Mouse (Mus musculus): ENCODE data around the gene Chst4. TPM values are rescaled to one million over a fixed set of nuclear protein-coding genes. Genes with fewer than 3 reads are reported as not detected.

The Chst4 gene
- polyA plus RNA-seq, 1 experiment: not detected

GRCm38 (mm10) chr8:109989151-109989550 is 50.4 kb downstream of the Chst4 start:
- TF ChIP-seq CTCF (IDR thresholded peaks at IDR 0.05; ENCODE audit: low read depth, low read length): no peak
- Histone ChIP-seq H3K4me1 (ENCODE audit: control insufficient read depth, insufficient read depth, low read length) (no peaks in the 10 kb centered on the region), H3K27ac (ENCODE audit: insufficient read depth, low read depth, low read length) (no peak overlapping the region), H3K4me3 (ENCODE audit: insufficient read depth, low read length) (no peak overlapping the region)

GRCm38 (mm10) chr8:109987776-109988175 is 51.8 kb downstream of the Chst4 start:
- no peak overlapping the region for H3K4me3 ChIP-seq (ENCODE audit: insufficient read depth, low read length)
- H3K4me1 ChIP-seq (ENCODE audit: control insufficient read depth, insufficient read depth, low read length): no peaks in the 10 kb centered on the region
- no peak for TF ChIP-seq POLR2A (IDR thresholded peaks at IDR 0.05; ENCODE audit: borderline replicate concordance, low read depth, low read length)
- TF ChIP-seq CTCF (IDR thresholded peaks at IDR 0.05; ENCODE audit: low read depth, low read length): no peak
- no peak overlapping the region for H3K27ac ChIP-seq (ENCODE audit: insufficient read depth, low read depth, low read length)

GRCm38 (mm10) chr8:109986384-109986783 is 53.2 kb downstream of the Chst4 start:
- Histone ChIP-seq H3K4me3 (ENCODE audit: insufficient read depth, low read length) (no peak overlapping the region), H3K4me1 (ENCODE audit: control insufficient read depth, insufficient read depth, low read length) (no peaks in the 10 kb centered on the region), H3K27ac (ENCODE audit: insufficient read depth, low read depth, low read length) (no peak overlapping the region)
- TF ChIP-seq POLR2A (IDR thresholded peaks at IDR 0.05; ENCODE audit: borderline replicate concordance, low read depth, low read length) (no peak), CTCF (IDR thresholded peaks at IDR 0.05; ENCODE audit: low read depth, low read length) (no peak)

- Histone ChIP-seq H3K27ac (ENCODE audit: insufficient read depth, low read depth, low read length) (no peak overlapping the region), H3K4me1 (ENCODE audit: control insufficient read depth, insufficient read depth, low read length) (no peaks in the 10 kb centered on the region), H3K4me3 (ENCODE audit: insufficient read depth, low read length) (no peak overlapping the region)
- TF ChIP-seq POLR2A (IDR thresholded peaks at IDR 0.05; ENCODE audit: borderline replicate concordance, low read depth, low read length) (no peak), CTCF (IDR thresholded peaks at IDR 0.05; ENCODE audit: low read depth, low read length) (no peak)
These were observed 55.6 kb downstream of the Chst4 start for GRCm38 (mm10) chr8:109983944-109984343.

GRCm38 (mm10) chr8:109982386-109983105 is 57.0 kb downstream of the Chst4 start:
- TF ChIP-seq POLR2A (IDR thresholded peaks at IDR 0.05; ENCODE audit: borderline replicate concordance, low read depth, low read length) (no peak), CTCF (IDR thresholded peaks at IDR 0.05; ENCODE audit: low read depth, low read length) (no peak)
- H3K27ac ChIP-seq (ENCODE audit: insufficient read depth, low read depth, low read length): no peak overlapping the region
- no peak overlapping the region for H3K4me3 ChIP-seq (ENCODE audit: insufficient read depth, low read length)
- no peaks in the 10 kb centered on the region for H3K4me1 ChIP-seq (ENCODE audit: control insufficient read depth, insufficient read depth, low read length)

DNA sequence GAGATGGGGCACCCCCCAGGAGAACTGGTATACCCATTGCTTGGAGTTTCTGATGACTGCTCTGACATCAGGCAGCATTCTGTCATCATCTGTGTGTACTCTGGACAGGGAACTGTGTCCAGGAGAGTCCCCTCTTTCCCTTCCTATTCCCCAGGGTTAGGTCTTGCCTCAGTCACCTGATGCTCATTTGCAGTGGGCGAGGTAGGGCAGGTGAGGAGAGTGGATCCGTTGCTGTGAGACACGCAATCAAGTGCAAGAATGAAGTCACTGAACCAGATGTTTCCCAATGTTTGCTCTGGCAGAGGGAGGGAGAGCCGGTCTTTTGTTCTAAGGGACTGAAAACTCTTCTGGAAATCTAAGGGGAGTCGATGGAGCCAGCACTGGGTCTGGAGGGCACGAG is 60.2 kb downstream of the Chst4 start:
- H3K27ac ChIP-seq (ENCODE audit: insufficient read depth, low read depth, low read length): no peak overlapping the region
- H3K4me1 ChIP-seq (ENCODE audit: control insufficient read depth, insufficient read depth, low read length): no peaks in the 10 kb centered on the region
- no peak overlapping the region for H3K4me3 ChIP-seq (ENCODE audit: insufficient read depth, low read length)
- TF ChIP-seq POLR2A (IDR thresholded peaks at IDR 0.05; ENCODE audit: borderline replicate concordance, low read depth, low read length) (no peak), CTCF (IDR thresholded peaks at IDR 0.05; ENCODE audit: low read depth, low read length) (no peak)

Other genes with a start within 250 kb of the Chst4 start
- gene Phlpp2, start 171.2 kb downstream of the Chst4 start, polyA plus RNA-seq (2012; ENCODE audit: insufficient read depth, insufficient read length, missing spikeins): 2.8 and 4.0 TPM in 2 replicates
- not detected in 2 replicates for gene Marveld3, start 77.5 kb downstream of the Chst4 start, polyA plus RNA-seq (2012; ENCODE audit: insufficient read depth, insufficient read length, missing spikeins)
- not detected in 2 replicates for gene Tat, start 49.3 kb downstream of the Chst4 start, polyA plus RNA-seq (2012; ENCODE audit: insufficient read depth, insufficient read length, missing spikeins)
- not detected in 2 replicates for gene Zfp612, start 40.0 kb upstream of the Chst4 start, polyA plus RNA-seq (2012; ENCODE audit: insufficient read depth, insufficient read length, missing spikeins)
- gene Gm21964, start 61.5 kb upstream of the Chst4 start, polyA plus RNA-seq (2012; ENCODE audit: insufficient read depth, insufficient read length, missing spikeins): not detected in 2 replicates
- not detected in 2 replicates for gene Gm17720, start 63.0 kb upstream of the Chst4 start, polyA plus RNA-seq (2012; ENCODE audit: insufficient read depth, insufficient read length, missing spikeins)
- not detected in 2 replicates for gene Calb2, start 128.5 kb upstream of the Chst4 start, polyA plus RNA-seq (2012; ENCODE audit: insufficient read depth, insufficient read length, missing spikeins)
- gene Cmtr2, start 175.9 kb upstream of the Chst4 start, polyA plus RNA-seq (2012; ENCODE audit: insufficient read depth, insufficient read length, missing spikeins): 5.1 and 5.2 TPM in 2 replicates
- gene Hydin, start 227.2 kb upstream of the Chst4 start, polyA plus RNA-seq (2012; ENCODE audit: insufficient read depth, insufficient read length, missing spikeins): 0.27 and 0.32 TPM in 2 replicates